Mouse (Mus musculus): ENCODE measurements around the gene Uqcr10. TPM values are rescaled to one million over a fixed set of nuclear protein-coding genes. Genes with fewer than 3 reads are reported as not detected.

Uqcr10 gene
- total and polyA plus RNA-seq, 3 experiments = 598 to 1,416 TPM; not detected in 1

- Histone ChIP-seq H3K36me3 (ENCODE audit: control insufficient read depth in 1 of 2, insufficient read depth in 2 of 2, low read length in 2 of 2) (peaks cover 2 to 6% of the 10 kb centered on the region in 2 experiments; a peak in 3 of 4 replicates), H3K27ac (ENCODE audit: control insufficient read depth, low read depth, low read length) (no peak overlapping the region), H3K27me3 (ENCODE audit: control insufficient read depth in 1 of 2, insufficient read depth in 2 of 2, low read length in 2 of 2) (no peaks in the 10 kb centered on the region), H3K9me3 (replicated peaks; ENCODE audit: insufficient read depth, low read length) (no peaks in the 10 kb centered on the region), H3K9ac (ENCODE audit: control insufficient read depth, low read depth, low read length, poor library complexity, severe bottlenecking) (no peak overlapping the region), H3K4me1 (ENCODE audit: control insufficient read depth in 1 of 2, insufficient read depth in 2 of 2, low read length in 2 of 2) (peaks cover 0 to 6% of the 10 kb centered on the region in 2 experiments; a peak in 2 of 4 replicates), H3K79me2 (ENCODE audit: control insufficient read depth, insufficient read depth, low read length, poor library complexity) (no peaks in the 10 kb centered on the region), H3K4me3 (ENCODE audit: control insufficient read depth in 1 of 2, insufficient read depth in 1 of 2, low read depth in 2 of 2, low read length in 2 of 2) (no peak overlapping the region)
- TF ChIP-seq POLR2AphosphoS2 (IDR thresholded peaks at IDR 0.05; ENCODE audit: low read length) (no peak), MXI1 (IDR thresholded peaks at IDR 0.05; ENCODE audit: low read depth, low read length) (no peak), BHLHE40 (IDR thresholded peaks at IDR 0.05; ENCODE audit: borderline replicate concordance, low read depth, low read length) (no peak), SMC3 (IDR thresholded peaks at IDR 0.05; ENCODE audit: low read depth, low read length) (no peak), CTCF (IDR thresholded peaks at IDR 0.05 in 2 of 3, conservative IDR thresholded peaks at IDR 0.05 in 1 of 3; ENCODE audit: control insufficient read depth in 1 of 3, insufficient read depth in 1 of 3, low read depth in 2 of 3, low read length in 3 of 3, poor library complexity in 1 of 3, severe bottlenecking in 1 of 3) (no peak), CHD2 (IDR thresholded peaks at IDR 0.05; ENCODE audit: low read length) (no peak), TBP (IDR thresholded peaks at IDR 0.05; ENCODE audit: low read depth, low read length) (no peak), ZC3H11A (IDR thresholded peaks at IDR 0.05; ENCODE audit: low read depth, low read length) (no peak)
- DNase-seq (ENCODE audit: low read depth, low spot score) = no peak
These were observed 29.0 kb downstream of the Uqcr10 start for GRCm38 (mm10) chr11:4675126-4675562.

- Histone ChIP-seq H3K9me3 (replicated peaks; ENCODE audit: insufficient read depth, low read length) (no peaks in the 10 kb centered on the region), H3K4me1 (ENCODE audit: control insufficient read depth in 1 of 2, insufficient read depth in 2 of 2, low read length in 2 of 2) (peaks cover 0 to 6% of the 10 kb centered on the region in 2 experiments; a peak in 2 of 4 replicates), H3K27me3 (ENCODE audit: control insufficient read depth in 1 of 2, insufficient read depth in 2 of 2, low read length in 2 of 2) (no peaks in the 10 kb centered on the region), H3K27ac (ENCODE audit: control insufficient read depth, low read depth, low read length) (no peak overlapping the region), H3K4me3 (ENCODE audit: control insufficient read depth in 1 of 2, insufficient read depth in 1 of 2, low read depth in 2 of 2, low read length in 2 of 2) (no peak overlapping the region), H3K9ac (ENCODE audit: control insufficient read depth, low read depth, low read length, poor library complexity, severe bottlenecking) (no peak overlapping the region), H3K79me2 (ENCODE audit: control insufficient read depth, insufficient read depth, low read length, poor library complexity) (no peaks in the 10 kb centered on the region), H3K36me3 (ENCODE audit: control insufficient read depth in 1 of 2, insufficient read depth in 2 of 2, low read length in 2 of 2) (peaks cover 2 to 6% of the 10 kb centered on the region in 2 experiments; a peak in 3 of 4 replicates)
- TF ChIP-seq MXI1 (IDR thresholded peaks at IDR 0.05; ENCODE audit: low read depth, low read length) (no peak), RAD21 (IDR thresholded peaks at IDR 0.05; ENCODE audit: low read depth, low read length) (no peak), CHD2 (IDR thresholded peaks at IDR 0.05; ENCODE audit: low read length) (no peak), MYC (IDR thresholded peaks at IDR 0.05; ENCODE audit: low read depth, low read length) (no peak), USF1 (IDR thresholded peaks at IDR 0.05; ENCODE audit: low read depth, low read length) (no peak), MEF2A (IDR thresholded peaks at IDR 0.05; ENCODE audit: extremely low read depth, insufficient replicate concordance, low read depth, low read length, poor library complexity, severe bottlenecking) (no peak), NRF1 (IDR thresholded peaks at IDR 0.05; ENCODE audit: insufficient read depth, low read depth, low read length, poor library complexity, severe bottlenecking) (no peak), POLR2AphosphoS5 (IDR thresholded peaks at IDR 0.05; ENCODE audit: borderline replicate concordance, low read depth, low read length) (no peak), MAFK (IDR thresholded peaks at IDR 0.05; ENCODE audit: borderline replicate concordance, low read depth, low read length) (no peak), TBP (IDR thresholded peaks at IDR 0.05; ENCODE audit: low read depth, low read length) (no peak), POLR2A (IDR thresholded peaks at IDR 0.05; ENCODE audit: control insufficient read depth in 1 of 2, insufficient read depth in 1 of 2, low read depth in 1 of 2, low read length in 2 of 2, poor library complexity in 1 of 2) (no peak)
- DNase-seq (ENCODE audit: low read depth, low spot score) = no peak
These were observed 29.5 kb downstream of the Uqcr10 start for GRCm38 (mm10) chr11:4674593-4674992.
